Mouse (Mus musculus) G1E (cell line): Measurements from ENCODE around the gene Derl2. TPM values are rescaled to one million over a fixed set of nuclear protein-coding genes. Genes with fewer than 3 reads are reported as not detected.
A peak's percentile ranks its signal among the peaks of the same experiment; 100 is the strongest.

Experiments used
- ATAC-seq: 2 replicates; pipeline ENCODE4 v1.8.0; 2016; ENCODE audit warnings: mild to moderate bottlenecking; ENCODE audit not compliant: insufficient number of reproducible peaks, poor library complexity, low FRiP score, severe bottlenecking; ENCODE audit errors: extremely low read depth
- DNase-seq: peaks from one replicate; pipeline ENCODE4 v3.0.0; 2012; ENCODE audit warnings: low spot score
- H3K27me3 ChIP-seq: 2 replicates; pipeline ENCODE4 v1.6.1; 2012; ENCODE audit warnings: mild to moderate bottlenecking, low read length, inconsistent platforms; ENCODE audit not compliant: insufficient read depth
- H3K36me3 ChIP-seq: replicated peaks from 2 replicates; pipeline ENCODE3; 2012; ENCODE audit warnings: mild to moderate bottlenecking, inconsistent platforms
- H3K4me1 ChIP-seq: 2 replicates; pipeline ENCODE4 v1.6.1; 2012; ENCODE audit warnings: low read depth, low read length, inconsistent platforms, mixed read lengths; ENCODE audit not compliant: insufficient read depth
- H3K4me3 ChIP-seq: 2 replicates; pipeline ENCODE4 v1.5.1; 2012; ENCODE audit warnings: low read depth, mild to moderate bottlenecking, inconsistent platforms, low read length, moderate library complexity, mixed read lengths
- H3K9me3 ChIP-seq: replicated peaks from 2 replicates; pipeline ENCODE4 v1.6.1; 2012; ENCODE audit warnings: inconsistent platforms
- CTCF ChIP-seq: IDR thresholded peaks from 2 replicates; pipeline ENCODE4 v1.5.1; 2012; ENCODE audit warnings: low read depth, low read length, inconsistent platforms, mixed read lengths
- GATA1 ChIP-seq: IDR thresholded peaks from 2 replicates; pipeline ENCODE4 v1.6.1; 2012; ENCODE audit warnings: borderline replicate concordance, low read length, inconsistent platforms, mixed read lengths
- GATA2 ChIP-seq: IDR thresholded peaks from 2 replicates; pipeline ENCODE4 v1.6.1; 2012; ENCODE audit warnings: low read depth, low read length, inconsistent platforms, borderline replicate concordance
- POLR2AphosphoS5 ChIP-seq: IDR thresholded peaks from 2 replicates; pipeline ENCODE4 v1.6.1; 2012; ENCODE audit warnings: low read depth, low read length, inconsistent platforms; ENCODE audit not compliant: insufficient replicate concordance
- TAL1 ChIP-seq: conservative IDR thresholded peaks from 2 replicates; pipeline ENCODE4 v1.6.1; 2012; ENCODE audit warnings: low read depth, low read length, inconsistent platforms, mixed read lengths
- polyA plus RNA-seq: library from polyadenylated mRNA; stranded (reverse); fragments of >175 nt; gene quantifications from 2 replicates; pipeline ENCODE4 v1.2.3, GENCODE M21; 2012
- total RNA-seq, 2 experiments: library from RNA; stranded (forward) in 1 of 2; stranded (reverse) in 1 of 2; fragments of 200-1000 nt in 1 of 2; fragments of >200 nt in 1 of 2; fragmentation: Nextera tagmentation in 1 of 2; gene quantifications; 2 replicates each; pipeline ENCODE4 v1.2.3; 2014 to 2017

Gene Derl2
- total RNA-seq (2014; fragmentation: Nextera tagmentation) (27.2 and 33.3 TPM in 2 replicates), total RNA-seq (2017) (40.6 and 42.1 TPM in 2 replicates), polyA plus RNA-seq (14.1 and 18.5 TPM in 2 replicates)

- Histone ChIP-seq H3K27me3 (no peaks in the 10 kb centered on the region), H3K36me3 (peaks cover 57% of the 10 kb centered on the region), H3K4me1 (peaks cover 45% of the 10 kb centered on the region), H3K9me3 (no peaks in the 10 kb centered on the region), H3K4me3 (peak within 1 kb of the TSS; percentile 93)
- DNase-seq (peak; percentile 99), ATAC-seq (peak; percentile 97)
- TF ChIP-seq TAL1 (no peak), GATA1 (no peak), POLR2AphosphoS5 (no peak), GATA2 (no peak), CTCF (no peak)
These were observed at the start of gene Derl2, which contains the start of gene Mis12 for GRCm38 (mm10) chr11:71019201-71020068. Derl2 (minus strand) TSS chr11:71019841. Mis12 (plus strand) TSS chr11:71019611.

- no peak; the same call in 1 of the 2 replicates for ATAC-seq
These were observed 32.9 kb upstream of the Derl2 start for GRCm38 (mm10) chr11:71052554-71052953.

DNA sequence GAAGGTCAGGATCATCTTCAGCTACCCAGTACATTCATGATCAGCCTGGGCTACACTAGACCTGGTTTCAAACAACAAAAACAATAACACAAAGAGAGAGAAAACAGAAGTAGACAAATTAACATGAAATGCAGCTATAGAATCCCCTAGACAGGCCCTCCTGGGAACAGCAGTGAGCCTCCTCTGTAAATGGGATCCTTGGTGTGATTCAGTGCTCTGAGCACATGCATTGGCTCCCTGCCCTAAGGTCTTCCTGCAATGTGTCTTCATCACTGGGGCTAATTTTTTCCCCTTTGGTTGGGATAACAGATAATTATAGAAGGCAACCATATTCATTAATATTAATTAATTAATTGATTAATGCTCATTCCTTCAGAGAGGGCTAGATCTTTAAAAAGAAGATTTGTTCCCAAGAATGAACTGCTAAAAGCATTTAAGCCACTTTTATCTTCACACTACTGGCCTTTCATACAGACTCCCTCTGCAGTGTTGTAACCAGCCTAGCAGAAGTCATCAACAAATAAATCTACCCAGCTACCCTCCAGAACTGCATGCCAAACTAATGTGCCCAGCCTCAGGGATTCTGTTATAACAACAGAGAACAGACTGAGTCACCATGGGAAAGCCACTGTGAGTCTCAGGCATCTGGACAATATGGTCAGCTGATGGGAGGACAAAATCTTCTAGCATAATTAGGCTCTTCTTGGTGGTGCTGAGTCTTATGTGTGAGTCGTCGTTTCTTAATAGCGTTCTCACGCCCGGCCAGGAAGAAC, 20.1 kb upstream of the Derl2 start:
- TF ChIP-seq TAL1 (no peak), GATA2 (no peak), CTCF (no peak), POLR2AphosphoS5 (no peak), GATA1 (no peak)
- Histone ChIP-seq H3K36me3 (no peaks in the 10 kb centered on the region), H3K4me3 (no peak overlapping the region), H3K9me3 (no peaks in the 10 kb centered on the region), H3K27me3 (peaks cover 16% of the 10 kb centered on the region), H3K4me1 (no peaks in the 10 kb centered on the region)
- ATAC-seq (no peak), DNase-seq (no peak)

More at GRCm38 (mm10) chr11:71052554-71052953, 32.9 kb upstream of the Derl2 start:
- Histone ChIP-seq H3K36me3 (no peaks in the 10 kb centered on the region), H3K27me3 (no peaks in the 10 kb centered on the region), H3K4me1 (no peaks in the 10 kb centered on the region), H3K9me3 (no peaks in the 10 kb centered on the region), H3K4me3 (no peak overlapping the region)
- DNase-seq: no peak
- TF ChIP-seq TAL1: no peak
- no peak for TF ChIP-seq POLR2AphosphoS5
- no peak for TF ChIP-seq CTCF
- TF ChIP-seq GATA2: no peak
- no peak for TF ChIP-seq GATA1

- Histone ChIP-seq H3K9me3 (no peaks in the 10 kb centered on the region), H3K4me3 (no peak within 1 kb of the TSS; the same call in 1 of the 2 replicates), H3K36me3 (peaks cover 15% of the 10 kb centered on the region)
These were observed 13.6 kb upstream of the Derl2 start, which contains the start of gene 6330403K07Rik for GRCm38 (mm10) chr11:71033163-71033761. 6330403K07Rik (minus strand) TSS chr11:71033513.

GRCm38 (mm10) chr11:71032491-71033162, 13.0 kb upstream of the Derl2 start:
- Histone ChIP-seq H3K4me3 (no peak overlapping the region), H3K9me3 (no peaks in the 10 kb centered on the region), H3K4me1 (peaks cover 16% of the 10 kb centered on the region), H3K36me3 (peaks cover 21% of the 10 kb centered on the region), H3K27me3 (peaks cover 14% of the 10 kb centered on the region)
- TF ChIP-seq POLR2AphosphoS5: no peak
- DNase-seq (no peak), ATAC-seq (no peak)

More at GRCm38 (mm10) chr11:71033163-71033761, 13.6 kb upstream of the Derl2 start, which contains the start of gene 6330403K07Rik:
- peaks cover 10% of the 10 kb centered on the region for H3K4me1 ChIP-seq
- TF ChIP-seq CTCF (no peak), GATA1 (no peak), POLR2AphosphoS5 (no peak), TAL1 (no peak), GATA2 (no peak)
- H3K27me3 ChIP-seq: peaks cover 16% of the 10 kb centered on the region
- no peak for DNase-seq
- no peak for ATAC-seq
